Mouse (Mus musculus): ENCODE results near the gene Map4k2.

- TF ChIP-seq CTCF (IDR thresholded peaks at IDR 0.05; ENCODE audit: low read depth) (no peak), EP300 (optimal IDR thresholded peaks at IDR 0.05) (no peak)
Observed at GRCm38 (mm10) chr19:6374571-6374970, 33.6 kb downstream of the Map4k2 start.

Data from stomach, postnatal 0 days (tissue).